Mouse (Mus musculus) liver, embryonic 12.5 days (tissue): Measurements from ENCODE around the gene Hsd17b13. TPM values are rescaled to one million over a fixed set of nuclear protein-coding genes. Genes with fewer than 3 reads are reported as not detected.
A peak's percentile ranks its signal among the peaks of the same experiment; 100 is the strongest.

Experiments used
- ATAC-seq: fragments of 200-750 bp; cut with Nextera tagmentation; 2 replicates; pipeline ENCODE4 v1.8.0; 2017; ENCODE audit warnings: moderate number of reproducible peaks, mild to moderate bottlenecking, moderate library complexity
- H3K27ac ChIP-seq: fragments of 300-500 bp; sonication (generic); 2 replicates; pipeline ENCODE4 v1.5.1; 2016; ENCODE audit warnings: mild to moderate bottlenecking
- H3K27me3 ChIP-seq: fragments of 300-500 bp; sonication (generic); replicated peaks from 2 replicates; pipeline ENCODE4 v1.6.1; 2016; ENCODE audit warnings: mild to moderate bottlenecking, moderate library complexity
- H3K36me3 ChIP-seq: fragments of 300-500 bp; sonication (generic); 2 replicates; pipeline ENCODE4 v1.6.1; 2016; ENCODE audit warnings: mild to moderate bottlenecking, moderate library complexity
- H3K4me1 ChIP-seq: fragments of 300-500 bp; sonication (generic); 2 replicates; pipeline ENCODE4 v1.6.1; 2016
- H3K4me2 ChIP-seq: fragments of 300-500 bp; sonication (generic); 2 replicates; pipeline ENCODE4 v1.6.1; 2016; ENCODE audit warnings: mild to moderate bottlenecking, moderate library complexity
- H3K4me3 ChIP-seq: fragments of 300-500 bp; sonication (generic); 2 replicates; pipeline ENCODE4 v1.5.1; 2016; ENCODE audit warnings: mild to moderate bottlenecking, moderate library complexity
- H3K9ac ChIP-seq: fragments of 300-500 bp; sonication (generic); 2 replicates; pipeline ENCODE4 v1.6.1; 2016; ENCODE audit warnings: mild to moderate bottlenecking, moderate library complexity
- H3K9me3 ChIP-seq: fragments of 300-500 bp; sonication (generic); replicated peaks from 2 replicates; pipeline ENCODE4 v1.6.1; 2016; ENCODE audit warnings: mild to moderate bottlenecking, moderate library complexity
- WGBS: fragments of 180-500 bp; shearing (Covaris S2); methylation state at CpG from one replicate; pipeline ENCODE4 v1.1.7; 2016; ENCODE audit not compliant: insufficient replicate concordance; 5-methylcytosine and 5-hydroxymethylcytosine counted together
- polyA plus RNA-seq: library from polyadenylated mRNA; unstranded; fragments of >200 nt; fragmentation: Nextera tagmentation; extraction: Ambion mirVana; gene quantifications from 2 replicates; pipeline ENCODE4 v1.2.1, GENCODE M21; 2016

The Hsd17b13 gene
- polyA plus RNA-seq, 1 experiment from 2014 or later, result 0.21 TPM

- H3K4me2 ChIP-seq, result 0 out of 2 replicates have a peak overlapping the region, but pooled peaks have one; percentile 4
- H3K36me3 ChIP-seq, result no peaks in the 10 kb centered on the region
- H3K9ac ChIP-seq, result no peak overlapping the region
- no peaks in the 10 kb centered on the region for H3K9me3 ChIP-seq
- 0 out of 2 replicates have a peak, but pooled peaks cover 5% of the 10 kb centered on the region for H3K4me1 ChIP-seq
- H3K4me3 ChIP-seq, result no peak overlapping the region
- no peak overlapping the region for H3K27ac ChIP-seq
- no peak for ATAC-seq
- 0 out of 2 replicates have a peak, but pooled peaks cover 3% of the 10 kb centered on the region for H3K27me3 ChIP-seq
- WGBS, result 54% methylated on average over 12 of the region's 12 CpGs
These were observed 60.4 kb downstream of the Hsd17b13 start for GRCm38 (mm10) chr5:103916595-103917356.

GRCm38 (mm10) chr5:103914335-103915226 is 62.6 kb downstream of the Hsd17b13 start:
- Histone ChIP-seq H3K27me3 (peaks cover 12% of the 10 kb centered on the region; the same call in 1 of the 2 replicates), H3K4me1 (peaks cover 22% of the 10 kb centered on the region), H3K4me2 (no peak overlapping the region), H3K9me3 (no peaks in the 10 kb centered on the region), H3K36me3 (no peaks in the 10 kb centered on the region), H3K4me3 (no peak overlapping the region), H3K27ac (no peak overlapping the region), H3K9ac (no peak overlapping the region)
- ATAC-seq, result no peak
- WGBS, result 49% methylated on average over 11 of the region's 11 CpGs

GRCm38 (mm10) chr5:103913150-103913549 is 64.1 kb downstream of the Hsd17b13 start:
- no peak for ATAC-seq
- Histone ChIP-seq H3K4me3 (no peak overlapping the region), H3K4me2 (no peak overlapping the region)

GRCm38 (mm10) chr5:103911555-103911954 is 65.7 kb downstream of the Hsd17b13 start:
- Histone ChIP-seq H3K27me3 (peaks cover 18% of the 10 kb centered on the region; the same call in 1 of the 2 replicates), H3K4me2 (peak overlapping the region; percentile 99), H3K9me3 (no peaks in the 10 kb centered on the region), H3K4me1 (peaks cover 22% of the 10 kb centered on the region), H3K4me3 (peak overlapping the region; percentile 76), H3K27ac (no peak overlapping the region), H3K36me3 (no peaks in the 10 kb centered on the region), H3K9ac (no peak overlapping the region)
- ATAC-seq, result no peak
- WGBS, result 57% methylated on average over 5 of the region's 5 CpGs

More at GRCm38 (mm10) chr5:103913150-103913549, 64.1 kb downstream of the Hsd17b13 start:
- 18% methylated on average over 4 of the region's 4 CpGs for WGBS
- Histone ChIP-seq H3K9me3 (no peaks in the 10 kb centered on the region), H3K4me1 (peaks cover 22% of the 10 kb centered on the region), H3K36me3 (no peaks in the 10 kb centered on the region), H3K9ac (no peak overlapping the region), H3K27me3 (peaks cover 18% of the 10 kb centered on the region; the same call in 1 of the 2 replicates), H3K27ac (no peak overlapping the region)

- H3K4me3 ChIP-seq, result peak within 1 kb of the TSS; percentile 76
- WGBS, result under 1% methylated on average over 82 of the region's 86 CpGs
- no peaks in the 10 kb centered on the region for H3K9me3 ChIP-seq
- no peak within 1 kb of the TSS for H3K27ac ChIP-seq
- no peaks in the 10 kb centered on the region for H3K36me3 ChIP-seq
- H3K4me2 ChIP-seq, result peak within 1 kb of the TSS; percentile 99
- peaks cover 22% of the 10 kb centered on the region for H3K4me1 ChIP-seq
- H3K27me3 ChIP-seq, result peaks cover 18% of the 10 kb centered on the region; the same call in 1 of the 2 replicates
- ATAC-seq, result peak; percentile 98
- peak within 1 kb of the TSS; percentile 80 for H3K9ac ChIP-seq
These were observed 66.3 kb downstream of the Hsd17b13 start, which contains the start of gene Klhl8 for GRCm38 (mm10) chr5:103910748-103911409. Gene Klhl8 (minus strand): TSS chr5:103911259.

GRCm38 (mm10) chr5:103910156-103910555 is 67.1 kb downstream of the Hsd17b13 start:
- WGBS, result 18% methylated on average over 8 of the region's 9 CpGs
- Histone ChIP-seq H3K9me3 (no peaks in the 10 kb centered on the region), H3K27ac (no peak overlapping the region), H3K27me3 (peaks cover 18% of the 10 kb centered on the region; the same call in 1 of the 2 replicates), H3K36me3 (no peaks in the 10 kb centered on the region), H3K4me2 (peak overlapping the region; percentile 99), H3K4me3 (peak overlapping the region; percentile 76), H3K9ac (peak overlapping the region; percentile 80; the same call in 1 of the 2 replicates), H3K4me1 (peaks cover 22% of the 10 kb centered on the region)
- ATAC-seq, result no peak

- Histone ChIP-seq H3K36me3 (no peaks in the 10 kb centered on the region), H3K9ac (no peak overlapping the region), H3K4me2 (no peak overlapping the region), H3K27me3 (peaks cover 18% of the 10 kb centered on the region; the same call in 1 of the 2 replicates), H3K9me3 (no peaks in the 10 kb centered on the region), H3K4me3 (no peak overlapping the region), H3K4me1 (peaks cover 22% of the 10 kb centered on the region), H3K27ac (no peak overlapping the region)
- ATAC-seq, result no peak
- WGBS, result 59% methylated on average over 3 of the region's 3 CpGs
These were observed 67.7 kb downstream of the Hsd17b13 start for GRCm38 (mm10) chr5:103909466-103909865.

GRCm38 (mm10) chr5:103908851-103909250 is 68.4 kb downstream of the Hsd17b13 start:
- no peak overlapping the region for H3K9ac ChIP-seq
- H3K4me2 ChIP-seq, result no peak overlapping the region
- H3K27me3 ChIP-seq, result peaks cover 18% of the 10 kb centered on the region; the same call in 1 of the 2 replicates
- H3K9me3 ChIP-seq, result no peaks in the 10 kb centered on the region
- H3K36me3 ChIP-seq, result no peaks in the 10 kb centered on the region
- H3K27ac ChIP-seq, result no peak overlapping the region
- ATAC-seq, result no peak
- peaks cover 22% of the 10 kb centered on the region for H3K4me1 ChIP-seq
- H3K4me3 ChIP-seq, result no peak overlapping the region
- 40% methylated on average over 7 of the region's 7 CpGs for WGBS

GRCm38 (mm10) chr5:103907844-103908243 is 69.4 kb downstream of the Hsd17b13 start:
- no peak overlapping the region for H3K9ac ChIP-seq
- no peaks in the 10 kb centered on the region for H3K9me3 ChIP-seq
- peaks cover 18% of the 10 kb centered on the region; the same call in 1 of the 2 replicates for H3K27me3 ChIP-seq
- no peak for ATAC-seq
- no peak overlapping the region for H3K27ac ChIP-seq
- H3K4me3 ChIP-seq, result no peak overlapping the region
- H3K36me3 ChIP-seq, result no peaks in the 10 kb centered on the region
- peaks cover 16% of the 10 kb centered on the region for H3K4me1 ChIP-seq
- H3K4me2 ChIP-seq, result no peak overlapping the region
- WGBS, result 70% methylated on average over 4 of the region's 4 CpGs

GRCm38 (mm10) chr5:103906173-103906572 is 71.0 kb downstream of the Hsd17b13 start:
- Histone ChIP-seq H3K4me1 (peaks cover 11% of the 10 kb centered on the region), H3K4me3 (no peak overlapping the region), H3K27ac (no peak overlapping the region), H3K9ac (no peak overlapping the region), H3K9me3 (no peaks in the 10 kb centered on the region), H3K36me3 (no peaks in the 10 kb centered on the region), H3K27me3 (peaks cover 15% of the 10 kb centered on the region; the same call in 1 of the 2 replicates), H3K4me2 (no peak overlapping the region)
- 67% methylated on average over 6 of the region's 6 CpGs for WGBS
- ATAC-seq, result no peak
